Mouse (Mus musculus) 3134 (cell line): ENCODE results near the gene Gfer.

Source experiments
- DNase-seq: peaks from one replicate; pipeline ENCODE4 v3.0.0-alpha.2; 2011; ENCODE audit warnings: low spot score; ENCODE audit not compliant: insufficient read length; ENCODE audit errors: extremely low read depth

Gene Gfer

DNA sequence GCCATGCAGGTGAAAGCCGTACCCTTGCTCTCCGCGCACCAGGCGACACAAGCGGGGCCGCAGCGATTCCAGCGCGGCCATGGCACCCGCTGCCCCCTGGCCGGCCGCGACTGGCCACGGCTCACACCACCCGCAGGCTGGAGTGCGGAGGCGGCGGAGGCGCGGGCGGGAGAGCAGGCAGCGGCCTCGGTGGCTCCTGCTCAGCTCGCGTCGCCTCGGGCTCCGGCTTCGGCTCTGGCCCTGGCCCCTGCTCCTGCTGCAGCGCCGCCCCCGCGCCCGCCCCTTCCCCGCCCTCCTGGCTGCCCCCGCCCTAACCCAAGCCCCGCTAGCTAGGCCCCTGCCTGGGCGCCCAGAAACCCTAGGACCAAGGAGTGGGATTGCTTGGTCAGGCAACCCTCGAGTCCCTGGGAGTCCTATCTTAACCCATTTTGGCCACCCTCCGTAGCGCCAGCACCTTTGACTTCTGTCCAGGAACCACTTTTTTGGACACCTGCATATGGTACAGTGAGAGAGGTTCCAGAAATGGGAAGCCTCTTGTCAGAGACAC lies 45.8 kb downstream of the Gfer start, which contains the start of gene Slc9a3r2:
Slc9a3r2 (minus strand) TSS at position 258 of the 547 bp plus-strand sequence.
- no peak for DNase-seq

DNA sequence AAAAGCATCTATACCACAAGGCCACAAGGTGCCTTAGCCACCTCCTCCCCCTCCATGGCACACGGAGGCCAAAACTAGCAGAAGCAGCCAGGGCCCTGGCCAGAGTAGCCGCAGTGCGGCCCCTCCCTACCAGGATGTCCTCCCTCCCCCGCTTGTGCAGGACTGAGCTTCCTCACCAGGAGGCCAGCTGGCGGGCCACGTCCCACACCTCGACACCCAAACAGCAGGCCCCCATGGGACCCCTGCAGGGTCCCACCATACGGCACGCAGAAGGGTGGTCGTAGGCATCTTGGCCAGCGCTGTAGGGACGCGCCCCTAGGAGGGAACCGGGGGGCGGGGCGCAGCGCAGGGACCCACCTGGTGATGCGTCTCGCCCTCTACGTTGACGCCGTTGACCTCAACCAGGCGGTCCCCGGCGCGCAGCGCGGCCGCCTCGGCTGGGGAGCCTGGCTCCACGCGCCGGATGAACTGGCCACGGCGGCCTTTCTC lies 46.3 kb downstream of the Gfer start:
- DNase-seq = no peak

DNA sequence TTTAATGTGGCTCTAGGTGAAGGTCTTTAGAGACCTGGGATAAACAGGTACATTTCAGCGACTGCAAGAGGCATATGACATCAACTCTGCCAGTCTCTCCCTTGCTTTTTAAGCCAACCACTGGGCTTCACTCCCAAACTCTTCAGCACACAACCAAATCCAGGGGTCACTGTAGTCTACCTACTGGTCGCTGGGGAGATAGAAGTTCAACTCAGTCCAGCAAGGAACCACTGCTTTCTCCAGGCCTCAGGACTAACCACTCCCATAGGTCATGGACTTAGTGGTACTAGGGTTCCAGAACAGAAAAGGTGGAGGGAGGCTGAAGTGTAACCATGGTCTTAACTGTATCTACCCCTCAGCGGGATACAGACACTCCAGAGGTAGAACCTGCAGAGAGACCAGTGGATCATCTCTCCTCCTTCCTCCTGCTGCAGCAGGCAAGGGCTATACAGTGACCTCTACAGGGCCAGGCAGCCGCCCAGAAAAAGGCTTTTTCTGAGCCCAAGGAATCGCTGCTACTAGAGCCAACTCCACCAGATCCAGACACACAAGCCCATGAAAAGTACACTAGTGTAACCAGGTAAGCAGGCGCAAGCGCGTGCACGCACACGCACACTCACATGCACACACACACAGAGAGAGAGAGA lies 47.1 kb downstream of the Gfer start:
- DNase-seq = no peak

DNA sequence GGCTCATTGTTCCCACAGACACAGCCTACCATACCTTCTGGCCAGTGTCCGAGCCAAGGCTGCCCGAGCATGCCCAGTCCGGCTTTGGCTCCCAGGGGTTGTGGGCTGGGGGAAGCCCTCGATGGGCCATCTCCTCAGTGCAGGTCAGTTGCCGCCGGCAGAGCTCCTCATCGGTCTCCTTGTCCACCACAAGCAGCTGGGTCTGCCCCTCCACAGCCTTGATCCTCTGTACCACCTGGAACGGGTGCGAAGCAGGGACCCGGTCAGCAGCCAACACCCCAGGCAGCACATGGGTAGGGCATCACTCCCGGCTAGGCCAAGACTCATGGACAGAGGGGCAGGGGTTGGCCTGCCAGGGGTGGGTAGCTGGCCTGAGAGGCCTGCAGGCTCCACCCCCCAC lies 48.5 kb downstream of the Gfer start:
- no peak for DNase-seq

DNA sequence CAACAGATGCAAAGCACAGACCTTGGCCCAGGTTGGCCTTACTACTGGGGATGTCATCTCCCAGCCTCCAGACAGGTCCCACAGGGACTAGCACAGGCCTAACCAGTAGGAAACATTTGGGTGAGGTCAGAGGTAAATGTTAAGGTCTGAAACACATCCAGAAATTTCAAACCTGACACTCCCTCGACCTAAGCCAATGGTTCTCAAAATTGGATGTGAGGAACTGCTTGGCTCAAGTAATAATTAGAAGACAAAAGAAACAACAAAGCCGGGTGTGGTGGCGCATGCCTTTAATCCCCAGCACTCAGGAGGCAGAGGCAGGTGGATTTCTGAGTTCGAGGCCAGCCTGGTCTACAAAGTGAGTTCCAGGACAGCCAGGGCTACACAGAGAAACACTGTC lies 49.6 kb downstream of the Gfer start:
- no peak for DNase-seq

DNA sequence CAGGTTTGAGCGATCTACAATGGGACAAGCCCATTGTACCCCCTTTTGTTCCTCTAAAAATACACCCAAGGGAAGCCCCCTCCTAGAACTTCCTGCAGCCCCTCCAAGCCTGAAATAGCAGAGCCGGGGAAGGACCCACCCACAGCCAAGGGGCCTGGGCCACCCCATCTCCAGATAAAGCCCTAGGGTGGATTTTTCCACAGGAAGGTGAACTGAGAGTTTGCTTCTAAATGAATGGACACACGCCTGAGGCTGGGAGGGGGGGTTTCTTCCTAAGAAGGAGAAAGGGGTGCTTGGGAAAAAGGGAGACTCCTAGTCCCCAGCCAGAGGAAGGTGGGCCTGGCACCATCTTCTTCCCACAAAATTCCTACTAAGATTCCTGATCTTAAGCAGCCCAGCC lies 50.0 kb downstream of the Gfer start:
- no peak for DNase-seq

DNA sequence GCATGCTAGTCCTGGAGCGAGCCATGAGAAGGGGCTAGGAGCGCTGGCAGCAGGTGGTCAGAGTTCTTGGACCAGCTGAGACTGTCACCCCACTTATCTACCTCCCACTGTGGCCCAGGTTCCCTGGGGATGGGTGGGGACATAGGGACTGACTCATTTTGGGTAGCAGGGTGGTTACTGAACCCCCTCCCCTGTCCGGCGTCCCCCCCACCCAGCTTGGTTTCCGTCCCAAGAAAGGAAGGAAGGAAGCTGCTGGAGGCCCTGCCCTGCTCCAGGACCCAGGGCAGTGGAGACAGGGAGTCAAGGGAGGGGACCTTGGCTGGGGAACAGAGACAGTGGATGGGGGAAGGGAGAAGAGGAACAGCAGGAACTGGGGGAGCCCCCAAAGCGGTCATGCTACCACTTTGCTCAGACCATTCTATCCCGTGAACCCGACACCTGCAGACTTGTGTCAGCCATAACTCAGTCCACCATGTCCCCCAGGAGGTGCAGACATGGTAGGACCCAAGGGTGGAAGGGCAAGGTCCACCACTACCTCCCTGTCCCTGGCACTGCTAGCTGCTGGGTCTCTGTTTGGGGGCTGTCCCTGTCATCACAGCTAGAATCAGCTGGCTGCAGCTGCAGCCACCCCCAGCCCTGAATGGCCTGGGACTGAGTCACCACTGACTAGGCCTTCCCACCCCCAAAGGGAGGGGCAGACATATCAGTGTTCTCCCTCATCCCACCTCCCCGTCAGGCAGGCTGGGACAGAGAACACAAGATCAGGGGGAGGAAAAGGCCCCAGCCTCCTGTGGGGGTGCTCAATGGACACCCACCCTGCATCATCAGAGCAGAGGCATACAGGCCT lies 50.9 kb downstream of the Gfer start:
- no peak for DNase-seq

DNA sequence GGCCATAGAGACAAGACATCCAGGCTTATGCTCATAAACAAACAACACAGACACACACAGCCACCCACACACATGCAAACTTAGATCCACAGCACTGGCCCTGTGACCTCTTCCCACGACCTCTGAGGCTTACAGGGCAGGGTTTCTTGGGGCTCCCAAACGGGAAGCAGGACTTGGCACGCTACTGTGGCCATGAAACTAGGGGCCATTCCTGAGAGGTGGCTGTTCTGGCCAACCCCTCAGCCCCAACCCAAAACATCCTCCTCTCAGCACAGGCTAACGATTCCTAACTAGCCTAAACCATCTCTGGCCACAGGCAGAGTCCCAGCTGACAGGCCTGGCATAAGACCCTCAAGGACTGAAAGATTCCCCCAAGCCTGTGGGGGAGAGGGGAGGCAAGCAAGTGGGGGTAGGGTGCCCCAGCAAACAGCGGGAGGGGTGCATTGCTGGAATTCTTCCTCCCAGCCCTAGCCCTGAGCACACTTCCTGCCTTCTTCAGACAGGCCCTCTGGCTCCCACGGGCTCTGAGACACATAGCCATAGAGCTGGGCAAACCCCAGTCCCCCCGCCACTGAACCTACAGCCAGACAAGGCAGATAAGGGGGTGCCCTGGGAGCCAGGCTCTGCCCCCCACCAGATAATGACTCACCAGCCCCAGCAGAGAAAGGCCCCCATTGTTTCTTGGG lies 51.8 kb downstream of the Gfer start:
- DNase-seq = no peak
